Mouse (Mus musculus) stomach, postnatal 0 days (tissue): Measurements from ENCODE around the gene Tmem104.

ENCODE experiments used
- CTCF ChIP-seq: IDR thresholded peaks from 2 replicates; pipeline ENCODE4 v1.5.1; 2016; ENCODE audit warnings: antibody characterized with exemption, low read depth, mild to moderate bottlenecking, moderate library complexity
- EP300 ChIP-seq: optimal IDR thresholded peaks from 2 replicates; pipeline ENCODE3; 2016; ENCODE audit warnings: antibody characterized with exemption

GRCm38 (mm10) chr11:115171125-115171524 is 16.2 kb upstream of the Tmem104 start:
- TF ChIP-seq CTCF (no peak), EP300 (no peak)
